Mouse (Mus musculus) hindbrain, embryonic 11.5 days (tissue): Measurements from ENCODE around the gene Coq8a. TPM values are rescaled to one million over a fixed set of nuclear protein-coding genes. Genes with fewer than 3 reads are reported as not detected.

ENCODE experiments used
- ATAC-seq: fragments of 200-750 bp; cut with Nextera tagmentation; 2 replicates; pipeline ENCODE4 v1.8.0; 2017; ENCODE audit warnings: mild to moderate bottlenecking, moderate TSS enrichment, moderate library complexity; ENCODE audit not compliant: low FRiP score
- DNase-seq: peaks from one replicate; pipeline ENCODE4 v3.0.0-alpha.2; 2015; ENCODE audit warnings: low spot score
- H3K27ac ChIP-seq: fragments of 300-500 bp; sonication (generic); 2 replicates; pipeline ENCODE4 v1.5.1; 2014; ENCODE audit warnings: mild to moderate bottlenecking, low read depth, low read length
- H3K27me3 ChIP-seq: fragments of 300-500 bp; sonication (generic); 2 replicates; pipeline ENCODE4 v1.6.1; 2014; ENCODE audit warnings: mild to moderate bottlenecking, low read length, moderate library complexity, mixed read lengths; ENCODE audit not compliant: control insufficient read depth, insufficient read depth
- H3K36me3 ChIP-seq: fragments of 300-500 bp; sonication (generic); 2 replicates; pipeline ENCODE4 v1.6.1; 2014; ENCODE audit warnings: mild to moderate bottlenecking, low read length, moderate library complexity, mixed read lengths; ENCODE audit not compliant: control insufficient read depth, insufficient read depth
- H3K4me1 ChIP-seq: fragments of 300-500 bp; sonication (generic); replicated peaks from 2 replicates; pipeline ENCODE4 v1.6.1; 2014; ENCODE audit warnings: low read length, mixed read lengths; ENCODE audit not compliant: control insufficient read depth, insufficient read depth
- H3K4me2 ChIP-seq: fragments of 300-500 bp; sonication (generic); replicated peaks from 2 replicates; pipeline ENCODE4 v1.6.1; 2014; ENCODE audit warnings: mild to moderate bottlenecking, low read depth, low read length
- H3K4me3 ChIP-seq: fragments of 300-500 bp; sonication (generic); 2 replicates; pipeline ENCODE4 v1.5.1; 2014; ENCODE audit warnings: low read depth, low read length
- H3K9ac ChIP-seq: fragments of 300-500 bp; sonication (generic); 2 replicates; pipeline ENCODE4 v1.6.1; 2014; ENCODE audit warnings: low read depth, low read length
- H3K9me3 ChIP-seq: fragments of 300-500 bp; sonication (generic); 2 replicates; pipeline ENCODE4 v1.6.1; 2016; ENCODE audit warnings: low read length; ENCODE audit not compliant: control insufficient read depth
- WGBS: fragments of 180-500 bp; shearing (Covaris S2); extraction: QIAGEN DNeasy Blood & Tissue Kit; methylation state at CpG from one replicate; pipeline ENCODE4 v1.1.7; 2014; 5-methylcytosine and 5-hydroxymethylcytosine counted together
- polyA plus RNA-seq: library from polyadenylated mRNA; unstranded; fragments of >200 nt; fragmentation: Nextera tagmentation; extraction: Ambion mirVana; gene quantifications from 2 replicates; pipeline ENCODE4 v1.2.1, GENCODE M21; 2014

Gene Coq8a
- polyA plus RNA-seq, 1 experiment from 2014 or later = 2.3 TPM

GRCm38 (mm10) chr1:180194048-180194447, 5.4 kb downstream of the Coq8a start:
- Histone ChIP-seq H3K4me1 (peaks cover 2% of the 10 kb centered on the region), H3K27ac (no peak overlapping the region), H3K9ac (no peak overlapping the region), H3K4me2 (no peak overlapping the region), H3K27me3 (no peaks in the 10 kb centered on the region), H3K9me3 (no peaks in the 10 kb centered on the region), H3K4me3 (no peak overlapping the region), H3K36me3 (no peaks in the 10 kb centered on the region)
- DNase-seq (no peak), ATAC-seq (no peak)
- WGBS = 92% methylated on average over 9 of the region's 9 CpGs

GRCm38 (mm10) chr1:180193391-180193935, 5.9 kb downstream of the Coq8a start:
- DNase-seq = no peak
- no peak overlapping the region for H3K4me3 ChIP-seq
- H3K4me1 ChIP-seq = peaks cover 2% of the 10 kb centered on the region
- 80% methylated on average over 8 of the region's 8 CpGs for WGBS
- H3K27me3 ChIP-seq = no peaks in the 10 kb centered on the region
- no peaks in the 10 kb centered on the region for H3K36me3 ChIP-seq
- no peak overlapping the region for H3K4me2 ChIP-seq
- no peak overlapping the region for H3K27ac ChIP-seq
- no peak overlapping the region for H3K9ac ChIP-seq
- ATAC-seq = no peak
- H3K9me3 ChIP-seq = no peaks in the 10 kb centered on the region

DNA sequence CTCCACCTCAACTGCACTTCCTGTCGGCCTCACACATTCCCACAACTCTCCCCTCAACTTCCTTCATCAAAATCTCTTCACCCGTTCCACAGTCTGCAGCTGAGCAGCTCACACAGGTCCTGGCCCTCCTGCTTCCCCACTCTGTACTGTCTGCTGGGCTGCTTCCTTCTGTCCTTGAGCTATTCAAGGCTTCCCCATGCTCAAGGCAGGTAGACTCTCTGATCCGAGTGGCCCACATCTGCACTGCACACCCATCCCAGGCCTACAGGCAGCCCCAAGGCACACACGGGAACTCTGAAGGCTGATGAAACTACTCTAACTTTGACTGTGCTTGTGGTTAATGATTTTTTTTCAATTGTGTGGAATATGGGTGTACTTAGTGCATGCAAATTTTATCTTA, 6.5 kb downstream of the Coq8a start:
- WGBS = 70% methylated on average over 4 of the region's 4 CpGs
- no peak overlapping the region for H3K27ac ChIP-seq
- H3K4me1 ChIP-seq = peaks cover 2% of the 10 kb centered on the region
- H3K4me3 ChIP-seq = no peak overlapping the region
- H3K9me3 ChIP-seq = no peaks in the 10 kb centered on the region
- no peak for ATAC-seq
- no peaks in the 10 kb centered on the region for H3K36me3 ChIP-seq
- H3K4me2 ChIP-seq = no peak overlapping the region
- no peak for DNase-seq
- H3K9ac ChIP-seq = no peak overlapping the region
- H3K27me3 ChIP-seq = no peaks in the 10 kb centered on the region

GRCm38 (mm10) chr1:180191651-180192220, 7.7 kb downstream of the Coq8a start:
- H3K4me2 ChIP-seq = no peak overlapping the region

GRCm38 (mm10) chr1:180191112-180191511, 8.3 kb downstream of the Coq8a start:
- Histone ChIP-seq H3K36me3 (no peaks in the 10 kb centered on the region), H3K4me2 (no peak overlapping the region), H3K27me3 (no peaks in the 10 kb centered on the region), H3K9me3 (no peaks in the 10 kb centered on the region), H3K9ac (no peak overlapping the region), H3K4me1 (peaks cover 2% of the 10 kb centered on the region), H3K27ac (no peak overlapping the region), H3K4me3 (no peak overlapping the region)
- ATAC-seq = no peak
- WGBS = 80% methylated on average over 8 of the region's 8 CpGs
- DNase-seq = no peak

More at GRCm38 (mm10) chr1:180191651-180192220, 7.7 kb downstream of the Coq8a start:
- ATAC-seq = no peak
- H3K27me3 ChIP-seq = no peaks in the 10 kb centered on the region
- H3K9me3 ChIP-seq = no peaks in the 10 kb centered on the region
- H3K4me3 ChIP-seq = no peak overlapping the region
- WGBS = 70% methylated on average over 7 of the region's 7 CpGs
- H3K4me1 ChIP-seq = peaks cover 2% of the 10 kb centered on the region
- no peak for DNase-seq
- no peak overlapping the region for H3K27ac ChIP-seq
- no peak overlapping the region for H3K9ac ChIP-seq
- H3K36me3 ChIP-seq = no peaks in the 10 kb centered on the region

DNA sequence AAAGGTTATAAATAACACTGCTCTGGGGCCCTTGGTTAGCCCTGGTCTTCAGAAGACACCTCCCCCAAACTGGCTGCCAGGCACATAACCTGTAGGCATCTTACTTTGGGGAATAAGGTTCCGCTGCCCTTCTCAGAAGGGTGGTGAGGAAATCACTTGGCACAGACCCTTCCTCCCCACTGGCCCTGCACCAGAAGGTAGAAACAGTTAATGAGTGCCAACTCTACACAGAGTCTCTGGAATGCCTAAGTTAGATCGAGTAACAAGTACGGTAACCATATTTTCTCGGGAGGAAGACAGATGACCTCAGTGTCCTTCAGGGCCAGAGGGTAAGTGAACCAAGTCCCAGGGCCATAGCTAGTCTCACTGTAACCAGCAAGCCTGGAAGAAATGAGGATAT, 10.5 kb downstream of the Coq8a start:
- Histone ChIP-seq H3K27ac (no peak overlapping the region), H3K9ac (no peak overlapping the region), H3K36me3 (no peaks in the 10 kb centered on the region), H3K9me3 (no peaks in the 10 kb centered on the region), H3K4me2 (no peak overlapping the region), H3K4me1 (no peaks in the 10 kb centered on the region), H3K27me3 (no peaks in the 10 kb centered on the region), H3K4me3 (no peak overlapping the region)
- 88% methylated on average over 4 of the region's 4 CpGs for WGBS
- no peak for ATAC-seq
- DNase-seq = no peak

- no peak overlapping the region for H3K4me3 ChIP-seq
- H3K9me3 ChIP-seq = no peaks in the 10 kb centered on the region
- ATAC-seq = no peak
- H3K4me1 ChIP-seq = no peaks in the 10 kb centered on the region
- DNase-seq = no peak
- no peaks in the 10 kb centered on the region for H3K36me3 ChIP-seq
- H3K27ac ChIP-seq = no peak overlapping the region
- 81% methylated on average over 3 of the region's 3 CpGs for WGBS
- no peaks in the 10 kb centered on the region for H3K27me3 ChIP-seq
- no peak overlapping the region for H3K4me2 ChIP-seq
- H3K9ac ChIP-seq = no peak overlapping the region
Measured at GRCm38 (mm10) chr1:180186371-180186770, 13.0 kb downstream of the Coq8a start.

DNA sequence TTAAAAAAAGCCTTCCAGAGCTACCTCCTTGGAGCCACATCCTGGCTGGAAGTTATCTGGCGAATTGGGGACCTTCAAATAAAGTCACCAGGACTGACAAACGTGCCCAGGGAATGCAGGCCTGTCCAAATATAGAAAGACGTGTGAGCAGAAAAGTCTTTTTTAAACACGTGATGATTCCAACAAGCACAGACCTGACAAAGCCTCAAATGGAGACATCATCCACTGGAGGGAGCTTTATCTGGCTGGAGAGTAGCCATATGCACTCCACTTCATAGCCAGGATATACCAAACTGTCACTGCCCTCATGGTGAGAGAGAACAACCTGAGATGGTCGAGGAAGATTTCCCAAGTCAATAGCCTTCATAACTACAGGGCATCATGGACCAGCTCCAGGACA, 13.5 kb downstream of the Coq8a start:
- Histone ChIP-seq H3K9me3 (no peaks in the 10 kb centered on the region), H3K4me2 (no peak overlapping the region), H3K27ac (no peak overlapping the region), H3K9ac (no peak overlapping the region), H3K4me1 (no peaks in the 10 kb centered on the region), H3K27me3 (no peaks in the 10 kb centered on the region), H3K36me3 (no peaks in the 10 kb centered on the region), H3K4me3 (no peak overlapping the region)
- DNase-seq (no peak), ATAC-seq (no peak)
- WGBS = 68% methylated on average over 5 of the region's 5 CpGs

DNA sequence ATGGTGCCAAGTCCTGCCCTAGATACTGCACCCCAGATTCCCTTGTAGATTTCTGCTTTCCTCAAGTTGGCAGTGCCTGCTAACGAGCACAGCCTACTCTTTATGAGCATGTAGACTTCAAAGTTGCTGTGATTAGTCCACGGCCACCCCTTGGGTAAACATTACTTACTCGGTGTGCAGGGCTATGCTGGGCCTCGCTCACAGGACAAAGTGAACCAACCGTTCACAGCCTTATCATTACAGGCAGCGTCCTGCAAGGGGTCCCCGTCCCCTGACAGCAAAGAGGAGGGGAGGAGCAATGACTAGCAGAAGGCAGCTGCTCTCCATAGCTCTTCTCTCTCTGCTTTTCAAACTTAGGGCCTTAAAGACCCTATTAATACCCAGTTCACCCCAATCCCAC, 14.6 kb downstream of the Coq8a start:
- Histone ChIP-seq H3K4me1 (no peaks in the 10 kb centered on the region), H3K27me3 (no peaks in the 10 kb centered on the region), H3K4me2 (no peak overlapping the region), H3K36me3 (no peaks in the 10 kb centered on the region), H3K4me3 (no peak overlapping the region), H3K9ac (no peak overlapping the region), H3K27ac (no peak overlapping the region), H3K9me3 (no peaks in the 10 kb centered on the region)
- 71% methylated on average over 7 of the region's 7 CpGs for WGBS
- ATAC-seq (no peak), DNase-seq (no peak)
